Mouse (Mus musculus) lung, adult 2 months (tissue): Measurements from ENCODE around the gene Cul4a. TPM values are rescaled to one million over a fixed set of nuclear protein-coding genes. Genes with fewer than 3 reads are reported as not detected.
A peak's percentile ranks its signal among the peaks of the same experiment; 100 is the strongest.

ENCODE experiments used
- DNase-seq: peaks from one replicate; pipeline ENCODE4 v3.0.0; 2022
- H3K4me1 ChIP-seq: fragments of 200-500 bp; 2 replicates; pipeline ENCODE4 v1.6.1; 2011; ENCODE audit warnings: low read length; ENCODE audit not compliant: control insufficient read depth, insufficient read depth
- H3K4me3 ChIP-seq: fragments of 200-500 bp; replicated peaks from 2 replicates; pipeline ENCODE3; 2011; ENCODE audit warnings: low read depth, mild to moderate bottlenecking, control low read depth, low read length; ENCODE audit errors: extremely low read depth
- CTCF ChIP-seq: fragments of 200-500 bp; IDR thresholded peaks from 2 replicates; pipeline ENCODE4 v1.5.1; 2011; ENCODE audit warnings: mild to moderate bottlenecking, low read length, control low read depth; ENCODE audit not compliant: insufficient read depth
- POLR2A ChIP-seq: fragments of 200-500 bp; IDR thresholded peaks from 2 replicates; pipeline ENCODE4 v1.6.1; 2011; ENCODE audit warnings: low read depth, mild to moderate bottlenecking, control low read depth, low read length, borderline replicate concordance; ENCODE audit errors: extremely low read depth
- WGBS: fragments of 180-500 bp; shearing (Covaris S2); methylation state at CpG from one replicate; pipeline ENCODE4 v1.1.7; 2018; 5-methylcytosine and 5-hydroxymethylcytosine counted together
- polyA plus RNA-seq: library from polyadenylated mRNA; depleted of rRNA; stranded (reverse); fragments of >200 nt; gene quantifications from 2 replicates; pipeline ENCODE4 v1.2.3, GENCODE M21; 2012

Cul4a gene
- polyA plus RNA-seq, 1 experiment = 41.4 TPM

GRCm38 (mm10) chr8:13156327-13157097 is 51.1 kb downstream of the Cul4a start:
- no peak for DNase-seq
- Histone ChIP-seq H3K4me3 (no peak overlapping the region), H3K4me1 (peaks cover 5% of the 10 kb centered on the region)
- TF ChIP-seq POLR2A (no peak), CTCF (no peak)
- 71% methylated on average over 12 of the region's 12 CpGs for WGBS

- Histone ChIP-seq H3K4me1 (peaks cover 15% of the 10 kb centered on the region), H3K4me3 (peak within 1 kb of the TSS; percentile 92)
- WGBS = 1% methylated on average over 49 of the region's 50 CpGs
- peak; percentile 99 for DNase-seq
- TF ChIP-seq POLR2A (peak; percentile 64; the same call in 1 of the 2 replicates), CTCF (no peak)
Measured at GRCm38 (mm10) chr8:13158718-13159376, 53.4 kb downstream of the Cul4a start, which contains the start of gene Lamp1. Lamp1 (plus strand) TSS chr8:13159161.

DNA sequence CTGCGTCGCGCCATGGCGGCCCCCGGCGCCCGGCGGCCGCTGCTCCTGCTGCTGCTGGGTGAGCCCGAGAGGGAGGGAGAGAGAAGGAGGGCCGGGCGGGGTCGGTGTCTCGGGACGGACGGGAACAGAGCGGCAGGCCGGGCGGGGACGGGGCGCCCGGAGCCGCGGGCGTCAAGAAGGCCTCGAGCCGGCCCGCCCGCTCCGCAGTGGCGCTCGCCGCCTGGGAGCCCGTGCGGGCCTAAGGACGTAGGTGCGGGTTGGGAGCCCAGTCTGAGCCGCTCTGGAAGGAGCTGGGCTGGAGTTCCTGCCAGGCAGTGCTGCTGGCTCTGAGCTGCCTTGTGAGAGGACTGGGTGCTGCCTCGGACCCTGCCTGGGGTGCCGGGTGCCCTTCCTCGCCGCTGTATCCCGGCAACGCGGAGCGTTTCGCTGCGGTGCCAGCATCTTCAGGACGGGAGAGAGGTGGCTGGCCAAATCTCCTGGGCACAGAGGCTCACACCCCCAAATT is 54.0 kb downstream of the Cul4a start:
- no peak for DNase-seq
- peak overlapping the region; percentile 92 for H3K4me3 ChIP-seq
- H3K4me1 ChIP-seq = peaks cover 17% of the 10 kb centered on the region
- TF ChIP-seq POLR2A (no peak), CTCF (no peak)
- under 1% methylated on average over 49 of the region's 49 CpGs for WGBS

GRCm38 (mm10) chr8:13160691-13161090 is 55.3 kb downstream of the Cul4a start:
- H3K4me1 ChIP-seq = peaks cover 17% of the 10 kb centered on the region
- TF ChIP-seq POLR2A (no peak), CTCF (no peak)
- no peak overlapping the region for H3K4me3 ChIP-seq
- DNase-seq = no peak
- WGBS = 69% methylated on average over 3 of the region's 3 CpGs

GRCm38 (mm10) chr8:13162098-13162497 is 56.7 kb downstream of the Cul4a start:
- WGBS = 63% methylated on average over 6 of the region's 6 CpGs
- no peak overlapping the region for H3K4me3 ChIP-seq

DNA sequence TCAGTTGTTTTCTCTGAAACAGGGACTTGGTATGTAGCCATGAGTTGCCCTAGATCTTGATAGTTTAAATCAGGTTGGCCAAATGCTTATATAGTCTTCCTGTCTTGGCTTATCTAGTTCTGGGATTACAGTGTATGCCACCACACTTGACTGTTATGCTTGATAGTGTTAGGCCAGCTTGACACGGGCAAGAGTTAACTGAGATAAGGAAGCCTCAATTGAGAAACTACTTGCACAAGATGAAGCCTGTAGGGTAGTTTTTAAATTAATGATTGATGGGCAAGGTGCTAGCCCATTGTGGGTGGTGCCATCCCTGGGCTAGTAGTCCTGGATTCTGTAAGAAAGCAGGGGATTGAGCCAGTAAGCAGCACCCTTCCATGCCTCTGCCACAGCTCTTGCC is 58.1 kb downstream of the Cul4a start:
- no peak for DNase-seq
- TF ChIP-seq POLR2A = no peak
- TF ChIP-seq CTCF = no peak
- Histone ChIP-seq H3K4me1 (peaks cover 17% of the 10 kb centered on the region), H3K4me3 (no peak overlapping the region)
- 53% methylated on average over 1 of the region's 1 CpGs for WGBS

More at GRCm38 (mm10) chr8:13162098-13162497, 56.7 kb downstream of the Cul4a start:
- no peak for DNase-seq
- TF ChIP-seq CTCF (no peak), POLR2A (no peak)
- peaks cover 17% of the 10 kb centered on the region for H3K4me1 ChIP-seq

GRCm38 (mm10) chr8:13164361-13164760 is 58.9 kb downstream of the Cul4a start:
- TF ChIP-seq POLR2A (no peak), CTCF (no peak)
- 60% methylated on average over 5 of the region's 5 CpGs for WGBS
- DNase-seq = no peak
- H3K4me3 ChIP-seq = no peak overlapping the region
- H3K4me1 ChIP-seq = peaks cover 17% of the 10 kb centered on the region

- DNase-seq = no peak
- no peak for TF ChIP-seq POLR2A
- TF ChIP-seq CTCF = no peak
- Histone ChIP-seq H3K4me3 (no peak overlapping the region), H3K4me1 (no peaks in the 10 kb centered on the region)
- 25% methylated on average over 1 of the region's 1 CpGs for WGBS
Measured at GRCm38 (mm10) chr8:13170510-13170909, 65.1 kb downstream of the Cul4a start.

- no peak overlapping the region for H3K4me3 ChIP-seq
- H3K4me1 ChIP-seq = no peaks in the 10 kb centered on the region
- TF ChIP-seq CTCF (no peak), POLR2A (no peak)
- DNase-seq = no peak
- WGBS = 80% methylated on average over 4 of the region's 4 CpGs
Measured at GRCm38 (mm10) chr8:13174305-13174704, 68.9 kb downstream of the Cul4a start.

GRCm38 (mm10) chr8:13174811-13175210 is 69.4 kb downstream of the Cul4a start:
- H3K4me3 ChIP-seq = no peak overlapping the region
- TF ChIP-seq POLR2A (no peak), CTCF (no peak)
- WGBS = 88% methylated on average over 4 of the region's 4 CpGs

More at GRCm38 (mm10) chr8:13174811-13175210, 69.4 kb downstream of the Cul4a start:
- no peaks in the 10 kb centered on the region for H3K4me1 ChIP-seq
- DNase-seq = no peak
